11 mouse cellular contexts compared by ENCODE assay signal in the genomic region with DNA sequence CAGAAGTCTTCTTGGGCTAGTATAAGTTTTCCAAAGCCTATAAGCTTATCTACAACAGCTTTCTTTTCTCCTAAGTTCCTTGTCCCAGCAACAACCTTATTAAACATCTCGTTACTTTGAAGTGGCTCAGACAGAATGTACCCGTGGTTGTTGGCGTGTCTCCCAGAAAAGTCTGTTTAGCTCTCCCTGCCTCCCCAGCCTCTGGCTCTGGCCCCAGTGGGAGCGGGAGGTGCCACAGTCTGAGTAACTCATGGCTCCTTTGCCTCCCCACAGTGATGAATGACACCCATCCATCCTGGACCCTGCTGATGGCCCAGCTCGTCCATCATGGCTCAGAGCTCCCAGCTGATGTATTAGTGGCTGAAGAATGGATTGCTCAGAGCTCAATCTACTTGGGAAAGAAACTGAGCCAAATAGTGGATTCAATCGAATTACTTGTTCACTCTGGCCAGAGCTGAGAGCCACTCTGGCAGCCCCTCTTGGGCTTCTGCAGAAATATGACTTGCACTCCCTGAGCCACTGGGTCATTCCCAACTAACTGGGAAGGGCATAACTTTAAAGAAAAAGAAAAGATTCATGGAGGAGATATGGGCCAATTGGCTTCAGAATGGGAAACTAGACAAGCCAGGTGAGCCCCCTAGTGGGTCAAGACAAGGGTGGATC.
DNase-seq lines count a peak whose midpoint lies in the region; ATAC-seq and TF ChIP-seq lines count a peak whose summit lies in the region.
"Had no signal": no experiment of that assay in that cellular context is flagged by ENCODE, and none has a peak within 500 bp of the region (broad histone marks: within the 10 kb centered on the region; RNA-seq: fewer than 3 reads in every experiment).

No protein-coding gene starts in this region.

- no peak overlapping the region for H3K9ac ChIP-seq in heart, adult 2 months (ENCODE audit: low read depth, low read length)
- H3K9ac ChIP-seq in lung, embryonic 14.5 days: no peak overlapping the region
- H3K9ac ChIP-seq: embryonic facial prominence, embryonic 15.5 days; liver, embryonic 15.5 days had no signal

- peak; percentile 61 to 68 for DNase-seq in heart, adult 2 months
- no peak for DNase-seq in heart, embryonic 10.5 days (ENCODE audit: low spot score)
- DNase-seq in brain, embryonic 14.5 days (ENCODE audit: low read depth): peak; percentile 92
- peak; percentile 30 for DNase-seq in kidney, postnatal 14 days
- peak; percentile 88 for DNase-seq in lung, embryonic 14.5 days
- no peak for DNase-seq in spleen, postnatal 10 days (ENCODE audit: low spot score in 2 of 2)
- no peak for DNase-seq in gastrocnemius, postnatal 4 days (ENCODE audit: low spot score in 2 of 2)
- DNase-seq in embryo, embryonic 11 days: no peak

- H3K79me2 ChIP-seq in heart, adult 2 months (replicated peaks; ENCODE audit: control insufficient read depth, insufficient read depth, low read length): no peaks in the 10 kb centered on the region

- 47% methylated on average over 6 of the region's 6 CpGs for WGBS in heart, adult 2 months
- WGBS in heart, embryonic 10.5 days: 78% methylated on average over 6 of the region's 6 CpGs
- WGBS in lung, embryonic 14.5 days: 34% methylated on average over 6 of the region's 6 CpGs

- H3K4me1 ChIP-seq in heart, adult 2 months (ENCODE audit: control insufficient read depth, insufficient read depth, low read length): peaks cover 4% of the 10 kb centered on the region
- no peaks in the 10 kb centered on the region for H3K4me1 ChIP-seq in heart, embryonic 10.5 days
- H3K4me1 ChIP-seq in lung, embryonic 14.5 days (ENCODE audit: insufficient read depth): no peaks in the 10 kb centered on the region
- H3K4me1 ChIP-seq: embryonic facial prominence, embryonic 15.5 days; liver, embryonic 15.5 days had no signal

- peak; percentile 93 for ATAC-seq in lung, embryonic 14.5 days (ENCODE audit: insufficient read depth)

- TF ChIP-seq EP300 in heart, adult 2 months (IDR thresholded peaks at IDR 0.05; ENCODE audit: insufficient read depth, low read depth, low read length): 0 out of 2 replicates have a peak, but pooled peaks have one; percentile 7

- H3K4me2 ChIP-seq in lung, embryonic 14.5 days: no peak overlapping the region
- H3K4me2 ChIP-seq: embryonic facial prominence, embryonic 15.5 days; liver, embryonic 15.5 days had no signal

- TF ChIP-seq POLR2A in heart, adult 2 months (IDR thresholded peaks at IDR 0.05; ENCODE audit: insufficient read depth, low read depth, low read length): no peak
- TF ChIP-seq POLR2A in brain, embryonic 14.5 days (IDR thresholded peaks at IDR 0.05; ENCODE audit: borderline replicate concordance, extremely low read depth, insufficient read depth, insufficient read length, poor library complexity, severe bottlenecking): no peak

- no peak for TF ChIP-seq CTCF in heart, adult 2 months (IDR thresholded peaks at IDR 0.05)
- TF ChIP-seq CTCF in brain, embryonic 14.5 days (IDR thresholded peaks at IDR 0.05; ENCODE audit: borderline replicate concordance, extremely low read depth, insufficient read depth, insufficient read length): no peak
- TF ChIP-seq CTCF in lung, embryonic 14.5 days (IDR thresholded peaks at IDR 0.05; ENCODE audit: low read depth): no peak

- intact Hi-C loops in heart, adult 2 months (cut with DNase I): loop anchor here (5.0 kb wide), 1 partner anchor 48 kb away; no protein-coding TSS in a partner anchor

- no peak overlapping the region for H3K27ac ChIP-seq in heart, adult 2 months
- no peak overlapping the region for H3K27ac ChIP-seq in heart, embryonic 10.5 days
- H3K27ac ChIP-seq in lung, embryonic 14.5 days (ENCODE audit: low read depth): no peak overlapping the region
- H3K27ac ChIP-seq: embryonic facial prominence, embryonic 15.5 days; liver, embryonic 15.5 days had no signal

- H3K9me3 ChIP-seq in heart, embryonic 10.5 days: no peaks in the 10 kb centered on the region
- H3K9me3 ChIP-seq in lung, embryonic 14.5 days (ENCODE audit: low read depth, low read length): no peaks in the 10 kb centered on the region
- H3K9me3 ChIP-seq: embryonic facial prominence, embryonic 15.5 days; liver, embryonic 15.5 days had no signal

- no peak overlapping the region for H3K4me3 ChIP-seq in heart, adult 2 months
- no peak overlapping the region for H3K4me3 ChIP-seq in heart, embryonic 10.5 days
- no peak overlapping the region for H3K4me3 ChIP-seq in lung, embryonic 14.5 days (ENCODE audit: low read depth, low read length)
- H3K4me3 ChIP-seq: embryonic facial prominence, embryonic 15.5 days; liver, embryonic 15.5 days had no signal

- H3K27me3 ChIP-seq in heart, adult 2 months (ENCODE audit: control insufficient read depth, insufficient read depth, low read length): no peaks in the 10 kb centered on the region
- H3K27me3 ChIP-seq in heart, embryonic 10.5 days (ENCODE audit: insufficient read depth, poor library complexity, severe bottlenecking): no peaks in the 10 kb centered on the region
- H3K27me3 ChIP-seq in lung, embryonic 14.5 days (ENCODE audit: insufficient read depth, low read length): no peaks in the 10 kb centered on the region
- H3K27me3 ChIP-seq: embryonic facial prominence, embryonic 15.5 days; liver, embryonic 15.5 days had no signal

- H3K36me3 ChIP-seq in heart, adult 2 months (ENCODE audit: control insufficient read depth, insufficient read depth, low read length): no peaks in the 10 kb centered on the region
- no peaks in the 10 kb centered on the region for H3K36me3 ChIP-seq in heart, embryonic 10.5 days
- no peaks in the 10 kb centered on the region for H3K36me3 ChIP-seq in lung, embryonic 14.5 days (ENCODE audit: insufficient read depth)
- H3K36me3 ChIP-seq: embryonic facial prominence, embryonic 15.5 days; G1E; liver, embryonic 15.5 days had no signal

Comparison
In these comparisons a context has a peak if more than half of its experiments do, and no peak if none do; other contexts are left out.
1. DNase-seq: peak in heart, adult 2 months (2 of 2), brain, embryonic 14.5 days (single experiment), kidney, postnatal 14 days (single experiment) and lung, embryonic 14.5 days (single experiment); none in heart, embryonic 10.5 days (single experiment), spleen, postnatal 10 days (0 of 2), gastrocnemius, postnatal 4 days (0 of 2) and embryo, embryonic 11 days (single experiment).